Mouse (Mus musculus) right cerebral cortex, postnatal 4 days (tissue): ENCODE data around the gene Acsbg2.

Experiments used
- DNase-seq: peaks from one replicate; pipeline ENCODE4 v3.0.0-alpha.2; 2022

Gene Acsbg2

GRCm38 (mm10) chr17:56819032-56819545 is 55.2 kb downstream of the Acsbg2 start:
- DNase-seq = no peak

DNA sequence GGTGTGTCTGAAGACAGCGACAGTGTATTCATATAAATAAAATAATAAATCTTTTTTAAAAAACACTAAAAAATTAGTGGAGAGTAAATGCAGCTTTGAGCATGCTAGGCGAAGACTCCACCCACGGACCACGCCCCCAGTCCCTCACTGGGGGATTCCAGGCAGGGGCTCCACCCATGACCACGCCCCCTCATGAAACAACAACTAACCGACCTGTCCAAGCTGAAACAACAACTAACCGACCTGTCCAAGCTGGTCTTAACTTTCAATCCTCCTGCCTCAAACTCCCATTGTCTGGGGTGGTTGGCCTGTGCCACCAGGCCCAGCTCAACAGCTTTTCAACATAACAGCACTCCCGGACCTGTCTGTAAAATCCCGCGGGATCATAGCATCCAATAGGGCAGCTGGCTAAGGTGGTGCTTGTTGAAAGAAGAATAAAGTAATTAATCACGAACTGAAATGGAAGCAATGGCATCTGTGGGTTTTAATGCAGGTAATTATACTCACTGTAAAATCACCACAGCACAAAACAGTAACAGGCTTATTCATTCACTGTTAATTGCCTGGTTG is 56.1 kb downstream of the Acsbg2 start:
- no peak for DNase-seq

- no peak for DNase-seq
Measured at GRCm38 (mm10) chr17:56815057-56815345, 59.2 kb downstream of the Acsbg2 start.

GRCm38 (mm10) chr17:56814316-56815056 is 59.8 kb downstream of the Acsbg2 start:
- peak; percentile 83 for DNase-seq

GRCm38 (mm10) chr17:56810245-56810644 is 64.0 kb downstream of the Acsbg2 start:
- DNase-seq = peak; percentile 86

DNA sequence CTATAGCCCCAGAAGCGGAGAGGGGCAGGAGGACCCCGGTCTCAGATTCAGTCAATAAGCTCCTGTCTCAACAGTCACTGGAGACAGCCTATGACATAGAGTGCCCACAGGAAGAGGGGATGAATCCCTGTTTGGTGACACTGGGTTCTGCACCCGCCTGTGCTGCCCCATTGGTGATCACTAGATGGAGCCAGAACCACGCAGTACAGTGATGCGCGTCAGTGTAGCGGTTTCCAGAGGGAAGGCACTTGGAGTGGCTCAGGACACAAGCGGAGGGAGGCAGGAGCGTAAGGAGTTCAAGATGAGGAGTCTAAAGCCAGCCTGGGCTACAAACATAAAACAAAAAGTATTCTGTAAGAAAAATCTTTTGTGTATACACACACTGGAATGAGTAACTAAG is 65.7 kb downstream of the Acsbg2 start:
- peak; percentile 79 for DNase-seq

DNA sequence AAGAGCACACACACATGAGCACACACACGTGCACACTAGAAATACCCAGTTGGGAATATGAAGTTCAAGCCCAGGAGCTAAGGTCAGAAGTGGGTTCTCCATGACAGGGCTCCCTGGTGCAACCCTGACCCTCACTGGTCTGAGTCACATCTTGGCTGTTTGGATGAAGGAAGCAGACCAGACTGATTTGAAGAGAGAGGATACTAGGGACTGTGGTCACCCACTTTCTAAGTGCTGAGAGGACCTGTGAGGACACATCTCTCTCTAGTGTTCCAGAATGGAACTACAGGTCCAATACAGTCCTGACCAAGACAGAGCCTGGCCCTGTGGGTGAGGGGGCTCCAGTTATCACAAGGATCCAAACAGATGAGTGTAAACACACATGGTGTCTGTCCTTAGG is 68.5 kb downstream of the Acsbg2 start:
- no peak for DNase-seq

GRCm38 (mm10) chr17:56804952-56805351 is 69.3 kb downstream of the Acsbg2 start:
- DNase-seq = no peak

GRCm38 (mm10) chr17:56802065-56802464 is 72.2 kb downstream of the Acsbg2 start:
- DNase-seq = no peak

DNA sequence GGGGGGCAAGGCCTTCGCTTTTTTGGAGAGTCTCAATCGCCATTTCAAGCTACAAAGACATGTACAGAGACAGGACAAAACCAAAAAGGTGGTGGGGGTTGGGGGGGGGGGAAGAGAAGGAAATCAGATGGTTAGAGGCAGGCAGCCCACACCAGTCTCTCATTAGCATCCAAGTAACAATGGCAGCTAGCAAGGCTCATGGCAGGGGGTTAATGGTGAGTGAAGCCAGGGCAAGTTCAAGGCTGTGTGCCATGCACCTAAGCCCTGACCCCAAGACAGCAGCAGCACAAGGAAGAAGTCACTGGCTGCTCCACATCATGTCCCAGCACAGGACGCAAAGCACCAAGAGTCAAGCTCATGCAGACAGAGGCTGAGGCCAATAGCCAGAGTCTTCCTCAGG is 75.0 kb downstream of the Acsbg2 start:
- no peak for DNase-seq

DNA sequence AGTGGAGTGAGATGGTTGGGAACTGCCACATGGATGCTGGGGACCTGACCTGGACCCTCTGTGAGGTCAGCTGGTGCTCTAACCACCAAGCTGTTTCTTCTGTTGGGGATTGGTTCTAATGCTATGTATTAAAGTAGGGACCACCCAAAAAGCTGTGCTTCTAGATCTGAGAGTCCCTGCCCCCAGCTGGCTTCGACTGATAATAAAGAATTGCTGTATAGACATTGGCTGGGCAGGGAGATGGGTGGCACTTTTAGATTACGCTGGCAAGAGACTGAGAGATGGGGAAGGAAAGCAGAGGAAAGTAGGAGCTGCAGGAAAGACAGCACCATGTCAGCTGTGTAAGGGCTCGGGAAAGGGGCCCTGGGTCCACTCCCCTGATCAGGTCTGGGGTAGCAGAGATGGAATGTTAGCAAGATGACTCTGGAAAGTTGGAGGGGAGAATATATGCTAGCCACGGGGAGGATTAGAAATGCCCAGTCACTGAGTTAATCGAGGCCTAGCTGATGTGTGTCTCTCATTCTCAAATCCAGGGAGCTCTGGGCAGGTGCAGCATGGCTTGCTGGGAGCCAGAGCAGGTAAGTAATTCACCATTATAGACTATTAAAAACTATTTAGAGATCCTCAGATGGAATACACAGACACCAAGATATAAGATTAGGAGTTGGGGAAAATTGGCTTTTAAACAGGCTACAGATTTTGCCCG is 80.5 kb downstream of the Acsbg2 start:
- no peak for DNase-seq
